In the genomic region with DNA sequence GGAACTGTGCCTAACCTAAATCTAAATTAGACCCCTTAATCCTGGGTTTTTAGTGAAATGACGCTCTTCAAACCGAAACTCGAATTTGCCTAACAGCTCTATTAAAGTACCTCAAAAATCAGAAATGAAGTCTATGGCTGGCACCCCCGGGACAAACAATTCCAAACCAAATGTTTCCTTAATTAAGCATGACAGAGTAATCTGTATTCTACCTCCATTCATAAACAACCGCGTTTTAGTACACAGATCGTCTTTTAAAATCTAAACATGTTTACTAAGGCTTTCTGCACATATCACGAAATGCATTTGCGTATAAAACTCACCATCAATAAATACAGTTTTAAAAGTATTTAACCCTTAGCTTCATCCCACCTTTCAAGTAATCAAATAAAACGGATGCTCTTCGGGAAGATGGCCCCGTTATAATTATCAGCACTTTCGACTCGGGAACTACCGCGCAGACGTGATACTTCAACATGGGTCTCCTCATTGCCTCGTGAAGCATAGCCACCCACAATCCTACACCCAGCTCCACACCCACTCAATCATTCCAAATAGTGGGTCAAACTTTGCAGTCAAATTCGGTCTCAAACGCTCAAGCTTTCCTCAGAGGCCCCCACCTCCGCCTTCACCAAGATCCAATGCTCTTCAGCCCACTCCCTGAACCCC, we compare ENCODE assay signal across 1 mouse cellular context.
A peak's percentile ranks its signal among the peaks of the same experiment; 100 is the strongest.
TF ChIP-seq lines count a peak whose summit lies in the region.

No protein-coding gene starts in this region.

TF ChIP-seq in CH12.LX, 34 proteins besides CTCF, POLR2A, EP300 and RAD21:
- peak; percentile 85; the same call in 1 of the 2 replicates for TF ChIP-seq CHD1 (IDR thresholded peaks at IDR 0.05; ENCODE audit: low read depth, low read length)
- TF ChIP-seq NRF1 (IDR thresholded peaks at IDR 0.05; ENCODE audit: low read depth, low read length), result no peak
